Mouse (Mus musculus) frontal cortex, postnatal 10 days (tissue): Measurements from ENCODE around the gene Fbxo6.
"Not testable (repeated sequence)": the region's sequence is repeated elsewhere in the genome, so short reads cannot be mapped to it uniquely, and the experiment has no call there.

Source experiments
- DNase-seq, 2 experiments: peaks; one replicate each; pipeline ENCODE4 v3.0.0; 2022; ENCODE audit warnings: low spot score in 2 of 2, mixed read lengths in 1 of 2

Fbxo6 gene

GRCm38 (mm10) chr4:148128241-148128640, 23.7 kb downstream of the Fbxo6 start:
- no peak for DNase-seq

GRCm38 (mm10) chr4:148122694-148123066, 29.3 kb downstream of the Fbxo6 start:
- DNase-seq, result no peak

GRCm38 (mm10) chr4:148121982-148122693, 29.8 kb downstream of the Fbxo6 start:
- DNase-seq, result no peak

GRCm38 (mm10) chr4:148121362-148121761, 30.6 kb downstream of the Fbxo6 start:
- DNase-seq, result peak; percentile 68

- DNase-seq, result no peak
These were observed 31.4 kb downstream of the Fbxo6 start for GRCm38 (mm10) chr4:148120555-148120954.

GRCm38 (mm10) chr4:148119578-148119977, 32.4 kb downstream of the Fbxo6 start:
- not testable (repeated sequence) for DNase-seq

- no peak for DNase-seq
These were observed 34.5 kb downstream of the Fbxo6 start for GRCm38 (mm10) chr4:148117392-148117791.

GRCm38 (mm10) chr4:148116657-148117056, 35.3 kb downstream of the Fbxo6 start:
- no peak for DNase-seq

GRCm38 (mm10) chr4:148115467-148115866, 36.5 kb downstream of the Fbxo6 start:
- DNase-seq, result no peak

- peak in 1 of 2 experiments; percentile 81 for DNase-seq
These were observed 37.1 kb downstream of the Fbxo6 start for GRCm38 (mm10) chr4:148114758-148115391.

GRCm38 (mm10) chr4:148112519-148112918, 39.4 kb downstream of the Fbxo6 start:
- DNase-seq, result no peak

GRCm38 (mm10) chr4:148109215-148109614, 42.7 kb downstream of the Fbxo6 start:
- no peak for DNase-seq

- DNase-seq, result peak in 1 of 2 experiments; percentile 23
These were observed 43.3 kb downstream of the Fbxo6 start for GRCm38 (mm10) chr4:148108565-148109100.

- no peak for DNase-seq
These were observed 44.2 kb downstream of the Fbxo6 start for GRCm38 (mm10) chr4:148107621-148108291.

GRCm38 (mm10) chr4:148104146-148104545, 47.8 kb downstream of the Fbxo6 start:
- DNase-seq, result no peak

- peak; percentile 54 to 74 for DNase-seq
These were observed 50.0 kb downstream of the Fbxo6 start for GRCm38 (mm10) chr4:148101801-148102527.

GRCm38 (mm10) chr4:148098666-148099065, 53.3 kb downstream of the Fbxo6 start:
- no peak for DNase-seq

- no peak for DNase-seq
These were observed 54.0 kb downstream of the Fbxo6 start for GRCm38 (mm10) chr4:148097936-148098335.
